Mouse (Mus musculus): ENCODE results near the gene Wrap73.

Wrap73 gene

GRCm38 (mm10) chr4:154181001-154181400, 38.8 kb downstream of the Wrap73 start:
- DNase-seq (ENCODE audit: inconsistent age in 2 of 2, low spot score in 1 of 2) = no peak

GRCm38 (mm10) chr4:154183566-154183965, 41.4 kb downstream of the Wrap73 start:
- peak in 1 of 2 experiments; percentile 65 for DNase-seq (ENCODE audit: inconsistent age in 2 of 2, low spot score in 1 of 2)

GRCm38 (mm10) chr4:154185001-154185400, 42.8 kb downstream of the Wrap73 start:
- no peak for DNase-seq (ENCODE audit: inconsistent age in 2 of 2, low spot score in 1 of 2)

- DNase-seq (ENCODE audit: inconsistent age in 2 of 2, low spot score in 1 of 2) = no peak
Measured at GRCm38 (mm10) chr4:154186002-154186537, 43.9 kb downstream of the Wrap73 start.

GRCm38 (mm10) chr4:154188948-154189347, 46.8 kb downstream of the Wrap73 start:
- DNase-seq (ENCODE audit: inconsistent age in 2 of 2, low spot score in 1 of 2) = no peak

GRCm38 (mm10) chr4:154197961-154198360, 55.8 kb downstream of the Wrap73 start:
- DNase-seq (ENCODE audit: inconsistent age in 2 of 2, low spot score in 1 of 2) = no peak

- no peak for DNase-seq (ENCODE audit: inconsistent age in 2 of 2, low spot score in 1 of 2)
Measured at GRCm38 (mm10) chr4:154198377-154198961, 56.3 kb downstream of the Wrap73 start.

GRCm38 (mm10) chr4:154201511-154201910, 59.3 kb downstream of the Wrap73 start:
- DNase-seq (ENCODE audit: inconsistent age in 2 of 2, low spot score in 1 of 2) = no peak

- DNase-seq (ENCODE audit: inconsistent age in 2 of 2, low spot score in 1 of 2) = no peak
Measured at GRCm38 (mm10) chr4:154204532-154204931, 62.4 kb downstream of the Wrap73 start.

- DNase-seq (ENCODE audit: inconsistent age in 2 of 2, low spot score in 1 of 2) = peak; percentile 76 to 89
Measured at GRCm38 (mm10) chr4:154205392-154205791, 63.2 kb downstream of the Wrap73 start.

GRCm38 (mm10) chr4:154207261-154207660, 65.1 kb downstream of the Wrap73 start:
- peak; percentile 36 to 81 for DNase-seq (ENCODE audit: inconsistent age in 2 of 2, low spot score in 1 of 2)

GRCm38 (mm10) chr4:154209054-154209453, 66.9 kb downstream of the Wrap73 start:
- no peak for DNase-seq (ENCODE audit: inconsistent age in 2 of 2, low spot score in 1 of 2)

- no peak for DNase-seq (ENCODE audit: inconsistent age in 2 of 2, low spot score in 1 of 2)
Measured at GRCm38 (mm10) chr4:154209825-154210224, 67.7 kb downstream of the Wrap73 start.

- DNase-seq (ENCODE audit: inconsistent age in 2 of 2, low spot score in 1 of 2) = no peak
Measured at GRCm38 (mm10) chr4:154211459-154211858, 69.3 kb downstream of the Wrap73 start.

- peak in 1 of 2 experiments; percentile 37 for DNase-seq (ENCODE audit: inconsistent age in 2 of 2, low spot score in 1 of 2)
Measured at GRCm38 (mm10) chr4:154213586-154213985, 71.4 kb downstream of the Wrap73 start.

- no peak for DNase-seq (ENCODE audit: inconsistent age in 2 of 2, low spot score in 1 of 2)
Measured at GRCm38 (mm10) chr4:154214075-154214474, 71.9 kb downstream of the Wrap73 start.
